Mouse (Mus musculus) olfactory bulb, adult 2 months (tissue): ENCODE results near the gene Abtb1.

ENCODE experiments used
- CTCF ChIP-seq: fragments of 200-500 bp; IDR thresholded peaks from 2 replicates; pipeline ENCODE4 v1.5.1; 2012; ENCODE audit warnings: low read depth, mild to moderate bottlenecking, low read length, moderate library complexity; ENCODE audit not compliant: insufficient read depth
- POLR2A ChIP-seq: fragments of 200-500 bp; IDR thresholded peaks from 2 replicates; pipeline ENCODE4 v1.6.1; 2012; ENCODE audit warnings: mild to moderate bottlenecking, low read depth, low read length, moderate library complexity; ENCODE audit not compliant: insufficient read depth

GRCm38 (mm10) chr6:88857830-88858229 is 16.0 kb upstream of the Abtb1 start:
- no peak for TF ChIP-seq CTCF
- no peak for TF ChIP-seq POLR2A
